Mouse (Mus musculus) brown adipose tissue, adult 24 weeks (tissue): ENCODE data around the gene Phf23. TPM values are rescaled to one million over a fixed set of nuclear protein-coding genes. Genes with fewer than 3 reads are reported as not detected.
A peak's percentile ranks its signal among the peaks of the same experiment; 100 is the strongest.
"Not testable (repeated sequence)": the region's sequence is repeated elsewhere in the genome, so short reads cannot be mapped to it uniquely, and the experiment has no call there.

ENCODE experiments used
- H3K27ac ChIP-seq: fragments of 200-500 bp; replicated peaks from 2 replicates; pipeline ENCODE4 v1.5.1; 2012; ENCODE audit warnings: low read depth, mild to moderate bottlenecking, low read length
- H3K4me1 ChIP-seq: fragments of 200-500 bp; 2 replicates; pipeline ENCODE4 v1.6.1; 2012; ENCODE audit warnings: low read length, mixed read lengths; ENCODE audit not compliant: control insufficient read depth, insufficient read depth, insufficient read length
- H3K4me3 ChIP-seq: fragments of 200-500 bp; 2 replicates; pipeline ENCODE4 v1.5.1; 2012; ENCODE audit warnings: low read depth, mild to moderate bottlenecking, low read length, moderate library complexity; ENCODE audit not compliant: insufficient read depth
- polyA plus RNA-seq: library from polyadenylated mRNA; stranded (reverse); fragments of >200 nt; gene quantifications from 2 replicates; pipeline ENCODE4 v1.2.4, GENCODE M21; 2012; ENCODE audit not compliant: missing spikeins, insufficient read depth, insufficient read length

Phf23 gene
- 24.2 and 26.4 TPM in 2 replicates for polyA plus RNA-seq

DNA sequence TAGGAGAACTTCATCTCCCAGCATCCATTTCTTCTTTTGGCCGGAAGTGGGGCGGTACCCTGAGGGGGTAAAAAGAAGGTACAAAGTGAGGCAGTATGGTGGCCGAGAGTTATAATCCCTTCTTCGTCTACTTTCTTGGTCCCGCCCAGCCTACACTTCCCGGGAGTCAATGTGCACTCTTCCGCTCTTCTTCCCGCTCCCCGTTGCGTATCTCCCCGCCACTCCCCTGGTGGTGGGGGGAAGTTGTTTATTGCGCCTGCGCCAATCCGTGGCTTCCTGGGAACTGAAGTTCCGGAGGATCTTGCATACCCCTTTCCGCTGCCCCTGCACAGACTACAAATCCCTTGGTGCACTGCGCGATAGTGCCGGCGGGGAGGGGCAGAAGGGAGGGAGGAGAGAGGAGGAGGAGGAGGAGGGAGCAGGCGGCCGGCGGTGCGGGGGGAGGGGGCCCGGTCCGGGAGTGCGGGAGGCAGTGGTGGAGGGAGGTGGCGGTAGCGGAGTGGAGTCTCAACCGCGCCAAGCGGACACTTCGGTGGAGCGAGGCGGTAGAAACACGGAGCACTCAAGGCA, at the start of gene Phf23:
TSS of gene Phf23 (plus strand) at position 387 of the 570 bp plus-strand sequence.
- H3K27ac ChIP-seq = peak within 1 kb of the TSS; percentile 90
- H3K4me1 ChIP-seq = peaks cover 5% of the 10 kb centered on the region
- peak within 1 kb of the TSS; percentile 99 for H3K4me3 ChIP-seq

DNA sequence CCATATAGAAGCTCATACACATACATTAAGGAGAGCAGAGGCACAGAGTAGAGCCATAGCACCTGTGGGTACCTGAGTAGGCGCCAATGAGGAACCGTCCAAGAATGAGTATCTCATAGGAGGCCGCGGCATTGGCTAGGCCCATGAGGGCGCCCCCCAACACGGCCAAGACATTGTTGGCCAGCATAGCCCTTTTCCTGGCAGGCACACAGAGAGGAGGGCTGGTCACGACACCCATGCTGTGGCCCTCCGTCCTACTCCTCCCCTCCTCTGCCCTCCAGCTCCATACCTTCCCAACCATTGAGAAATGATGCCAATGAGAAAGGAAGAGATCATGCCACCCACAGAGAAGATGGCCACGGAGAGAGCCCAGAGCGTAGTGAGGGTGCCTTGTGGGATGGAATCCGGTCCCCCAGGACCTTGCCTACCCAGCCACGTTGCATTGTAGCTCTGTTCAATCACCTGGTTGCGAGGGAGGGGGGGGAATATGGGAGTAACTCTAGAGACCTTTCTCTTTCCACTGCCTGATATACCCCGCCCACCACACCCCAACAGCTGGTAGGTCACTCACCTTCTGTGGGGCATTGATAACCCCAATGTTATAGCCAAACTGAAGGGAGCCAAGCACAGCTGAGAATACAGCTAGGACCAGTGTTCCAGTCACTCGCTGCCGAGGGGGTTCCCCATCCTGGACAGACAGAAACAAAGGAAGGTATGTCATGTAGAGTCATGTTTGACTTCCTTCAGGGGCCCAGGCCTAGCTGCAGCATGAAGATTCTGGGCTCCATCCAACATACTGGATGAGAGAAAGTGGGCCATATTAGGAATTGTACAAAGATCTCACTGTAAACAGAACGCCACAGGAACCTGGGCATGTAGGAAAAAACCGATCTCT, 49.3 kb upstream of the Phf23 start:
- Histone ChIP-seq H3K27ac (peak overlapping the region; percentile 92), H3K4me3 (peak overlapping the region; percentile 77)

DNA sequence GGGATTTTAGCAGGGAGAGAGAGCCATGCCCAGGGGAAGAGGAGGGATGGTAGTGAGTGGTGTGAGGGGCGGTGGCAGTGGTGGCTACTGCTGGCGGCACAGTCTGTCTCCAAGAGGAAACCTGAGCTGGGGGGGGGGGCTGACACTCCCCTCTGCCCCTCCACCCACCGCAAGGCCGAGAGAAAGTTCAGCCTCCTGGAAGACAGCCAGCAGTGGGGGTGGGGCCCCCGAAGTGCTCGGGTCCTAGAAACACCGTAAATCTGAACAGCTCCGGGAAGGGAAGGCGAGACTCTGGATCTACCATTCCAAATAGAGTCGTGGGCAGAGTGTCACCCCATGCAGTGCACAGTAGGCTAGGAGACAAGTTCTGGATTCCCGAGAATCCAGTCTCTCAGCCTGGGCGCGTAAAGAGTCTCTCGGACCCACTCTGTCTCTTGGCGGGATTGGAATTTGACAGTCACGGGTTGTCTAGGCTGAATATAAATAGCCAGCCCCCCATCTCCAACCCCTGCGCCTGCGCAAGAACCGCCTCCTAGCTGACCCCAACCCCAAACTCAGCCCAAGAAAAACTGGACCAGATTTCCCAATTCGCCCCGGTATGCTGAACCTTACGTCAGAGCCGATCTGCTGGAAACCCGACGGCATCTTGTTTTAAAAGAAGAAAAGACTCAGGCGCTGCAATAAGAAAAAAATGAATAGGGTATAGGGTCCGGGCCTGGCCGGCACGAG, 48.1 kb upstream of the Phf23 start:
- H3K27ac ChIP-seq = peak overlapping the region; percentile 92
- H3K4me3 ChIP-seq = peak overlapping the region; percentile 77

More for the DNA sequence above, 49.3 kb upstream of the Phf23 start:
- peaks cover 11% of the 10 kb centered on the region; the same call in 1 of the 2 replicates for H3K4me1 ChIP-seq

DNA sequence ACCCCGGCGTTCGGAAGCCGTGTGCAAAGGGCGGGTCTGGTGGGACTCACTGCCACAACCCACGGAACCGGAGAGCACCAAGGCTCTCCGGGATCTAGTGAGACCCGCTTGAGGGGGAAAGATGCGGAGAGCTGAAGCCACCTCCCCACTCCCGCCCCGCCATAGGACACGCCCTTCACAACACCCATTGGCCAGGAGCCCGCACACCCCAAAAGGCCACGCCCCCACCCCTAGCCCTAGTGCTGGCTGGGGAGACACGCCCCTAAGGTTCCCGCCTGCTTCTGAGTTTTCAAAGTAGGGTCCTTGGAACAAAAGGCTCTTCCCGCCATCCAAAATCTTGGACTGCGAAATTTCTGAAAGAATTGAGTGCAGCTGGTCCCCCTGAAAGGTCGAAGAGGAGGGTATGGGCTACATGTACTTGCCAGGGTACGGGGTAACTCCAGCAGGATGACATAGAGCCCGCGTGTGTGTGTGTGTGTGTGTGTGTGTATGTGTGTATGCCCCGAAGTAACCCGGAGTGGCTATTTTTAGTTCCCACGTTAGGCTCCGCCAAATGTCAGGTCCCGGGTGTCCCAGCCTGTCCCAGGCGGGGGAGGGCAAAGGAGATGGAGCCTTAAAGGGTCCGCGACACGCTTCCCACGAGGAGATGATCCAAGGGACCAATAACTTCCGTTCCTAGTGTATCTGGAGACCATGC, 47.4 kb upstream of the Phf23 start, which contains the start of gene Slc2a4:
TSS of gene Slc2a4 (minus strand) at position 123 of the 697 bp plus-strand sequence.
- Histone ChIP-seq H3K27ac (peak within 1 kb of the TSS; percentile 92), H3K4me3 (peak within 1 kb of the TSS; percentile 77), H3K4me1 (peaks cover 11% of the 10 kb centered on the region; the same call in 1 of the 2 replicates)

More for the DNA sequence above, 48.1 kb upstream of the Phf23 start:
- peaks cover 11% of the 10 kb centered on the region; the same call in 1 of the 2 replicates for H3K4me1 ChIP-seq

DNA sequence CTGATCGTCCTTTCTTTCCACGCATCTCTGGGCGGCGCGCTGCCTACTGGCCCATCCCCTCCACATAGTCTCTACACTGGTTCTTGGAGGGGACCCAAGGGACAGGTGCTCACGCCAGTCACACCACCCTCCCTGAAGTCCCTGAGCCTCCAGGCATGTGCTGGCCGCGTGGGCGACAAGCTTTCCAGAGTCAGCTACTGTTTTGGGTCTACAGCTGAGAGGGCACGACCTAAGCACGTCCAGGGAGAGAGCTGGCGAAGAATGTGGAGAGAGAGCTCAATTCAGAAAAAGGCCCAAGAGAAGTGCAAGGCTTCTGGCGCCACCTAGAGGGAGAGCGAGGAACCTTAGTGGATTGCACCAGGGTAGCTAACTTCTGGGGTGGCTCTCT, 46.8 kb upstream of the Phf23 start:
- H3K27ac ChIP-seq = peak overlapping the region; percentile 67
- H3K4me3 ChIP-seq = peak overlapping the region; percentile 77
- H3K4me1 ChIP-seq = peaks cover 11% of the 10 kb centered on the region; the same call in 1 of the 2 replicates

DNA sequence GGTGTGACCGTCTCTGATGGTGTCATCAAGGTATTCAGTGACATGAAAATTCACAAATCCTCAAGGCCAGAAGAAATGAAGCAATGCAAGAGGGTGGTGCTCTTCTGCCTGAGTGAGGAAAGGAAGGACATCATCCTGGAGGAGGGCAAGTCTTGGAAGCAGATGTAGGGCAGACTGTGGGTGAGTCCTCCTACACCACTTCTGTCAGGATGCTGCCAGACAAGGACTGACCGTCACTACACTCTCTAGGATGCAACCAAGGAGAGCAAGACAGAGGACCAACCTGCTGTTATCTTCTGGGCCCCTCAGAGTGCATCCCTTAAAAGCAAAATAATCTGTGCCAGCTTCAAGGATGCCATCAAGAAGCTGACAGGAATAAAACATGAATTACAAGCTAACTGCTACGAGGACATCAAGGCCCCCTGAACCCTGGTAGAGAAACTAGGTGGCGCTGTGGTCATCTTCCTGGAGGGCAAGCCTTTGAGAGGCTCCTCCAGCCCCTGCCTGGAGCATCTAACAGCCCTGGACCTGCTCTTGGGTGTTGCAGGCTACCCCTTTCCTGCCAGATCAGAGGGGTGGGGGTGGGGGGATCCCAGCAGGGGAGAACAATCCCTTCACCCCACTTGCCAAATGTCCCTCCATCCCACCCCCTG, 44.6 kb upstream of the Phf23 start:
- Histone ChIP-seq H3K27ac (no peak overlapping the region), H3K4me3 (no peak overlapping the region), H3K4me1 (no peaks in the 10 kb centered on the region)

DNA sequence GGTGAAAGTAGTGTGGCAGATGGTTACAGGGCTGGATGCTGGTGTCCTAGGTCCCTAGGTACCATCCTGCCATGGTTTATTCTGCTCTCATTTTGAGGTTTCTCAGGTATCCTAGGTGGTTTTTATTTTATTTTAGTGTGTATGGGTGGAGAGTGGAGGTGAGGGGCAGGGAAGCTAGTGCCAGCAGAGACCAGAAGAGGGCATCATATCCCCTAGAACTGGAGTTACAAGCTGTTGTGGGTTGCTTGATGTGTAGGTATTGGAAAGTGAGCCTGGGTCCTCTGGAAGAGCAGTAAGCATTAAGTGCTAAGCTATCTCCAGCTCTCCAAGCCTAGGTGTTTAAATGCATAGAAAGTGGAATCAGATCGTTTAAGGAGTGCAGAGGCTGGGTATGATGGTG, 43.3 kb upstream of the Phf23 start:
- Histone ChIP-seq H3K4me1 (no peaks in the 10 kb centered on the region), H3K4me3 (no peak overlapping the region), H3K27ac (no peak overlapping the region)

DNA sequence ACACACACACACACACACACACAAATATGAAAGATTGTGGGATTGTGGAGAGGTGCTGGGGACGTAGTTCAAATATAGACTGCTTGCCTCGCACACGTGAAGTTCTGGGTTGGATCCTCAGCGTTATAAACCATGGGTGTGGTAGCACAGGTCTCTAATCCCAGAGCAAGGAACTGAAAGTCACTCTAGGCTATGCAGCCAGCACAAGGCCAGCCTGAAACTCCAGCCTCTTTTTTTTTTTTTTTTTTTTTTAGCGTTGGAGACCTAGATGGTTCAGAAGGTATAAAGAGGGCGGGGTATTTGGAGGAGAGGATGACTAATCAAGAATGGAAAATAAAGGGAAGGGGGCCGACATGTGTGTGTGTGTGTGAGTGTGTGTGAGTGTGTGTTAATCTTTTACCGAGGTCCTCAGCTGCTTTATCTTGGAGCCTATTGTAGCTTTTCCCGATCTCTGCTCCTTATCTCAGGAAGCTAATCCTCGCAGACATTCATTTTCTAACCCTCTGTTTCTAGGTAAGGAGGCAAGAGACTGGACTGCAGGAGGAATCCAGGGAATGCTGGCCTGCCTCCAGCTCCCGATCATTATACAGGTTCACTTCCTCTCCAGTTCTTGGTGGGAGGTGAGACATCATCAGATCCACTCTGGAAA, 42.2 kb upstream of the Phf23 start:
- Histone ChIP-seq H3K4me1 (no peaks in the 10 kb centered on the region), H3K27ac (no peak overlapping the region), H3K4me3 (no peak overlapping the region)

DNA sequence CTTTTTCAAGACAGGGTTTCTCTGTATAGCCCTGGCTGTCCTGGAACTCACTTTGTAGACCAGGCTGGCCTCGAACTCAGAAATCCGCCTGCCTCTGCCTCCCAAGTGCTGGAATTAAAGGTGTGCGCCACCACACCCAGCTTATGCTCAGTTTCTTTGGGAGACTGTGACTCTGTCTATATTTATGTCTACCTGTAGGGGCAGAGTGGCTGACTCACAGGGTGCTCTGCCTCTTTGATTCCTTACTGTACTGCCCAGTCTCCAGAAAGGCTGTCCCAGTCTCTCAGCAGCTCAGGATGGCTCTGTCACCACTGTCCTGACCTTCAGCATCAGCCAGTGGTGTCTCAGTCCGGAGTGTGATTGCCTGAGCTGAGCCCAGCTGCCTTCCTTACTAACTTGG, 40.0 kb upstream of the Phf23 start:
- not testable (repeated sequence) for H3K4me3 ChIP-seq, H3K27ac ChIP-seq, H3K4me1 ChIP-seq

DNA sequence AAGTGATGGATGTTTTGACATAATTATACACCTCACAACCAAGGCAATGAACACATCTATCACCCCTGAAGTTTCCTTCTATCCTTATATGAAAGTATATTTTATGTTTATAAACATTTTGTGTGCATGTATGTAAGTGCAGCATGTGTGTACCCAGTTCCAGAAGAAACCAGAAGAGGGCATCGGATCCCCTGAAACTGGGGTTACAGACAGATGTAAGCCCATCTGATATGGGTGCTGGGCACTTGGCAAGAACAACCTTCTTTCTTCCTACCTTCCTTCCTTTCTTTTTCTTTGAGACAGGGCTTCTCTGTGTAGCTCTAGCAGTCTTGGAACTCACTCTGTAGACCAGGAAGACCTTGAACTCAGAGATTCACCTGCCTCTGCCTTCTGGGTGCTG, 39.4 kb upstream of the Phf23 start:
- Histone ChIP-seq H3K27ac (no peak overlapping the region), H3K4me3 (no peak overlapping the region), H3K4me1 (no peaks in the 10 kb centered on the region)

DNA sequence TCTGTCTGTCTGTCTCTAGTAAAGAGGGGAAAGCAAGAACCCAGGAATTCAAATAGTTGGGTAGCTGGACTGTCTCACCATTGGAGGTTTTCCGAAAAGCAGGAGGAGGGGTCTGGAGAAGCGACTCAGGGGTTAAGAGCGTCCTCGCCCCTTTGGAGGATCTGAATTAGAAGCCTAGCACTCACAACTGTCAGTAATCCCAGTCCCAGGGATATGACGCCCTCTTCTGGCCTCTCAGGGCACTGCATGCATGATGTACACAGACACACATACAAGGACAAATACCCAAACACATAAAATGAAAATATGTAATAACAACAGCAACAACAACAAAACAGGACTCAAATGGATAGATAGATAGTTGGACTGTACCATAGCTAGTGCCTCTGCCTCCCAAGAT, 35.0 kb upstream of the Phf23 start:
- Histone ChIP-seq H3K27ac (no peak overlapping the region), H3K4me1 (no peaks in the 10 kb centered on the region), H3K4me3 (no peak overlapping the region)

DNA sequence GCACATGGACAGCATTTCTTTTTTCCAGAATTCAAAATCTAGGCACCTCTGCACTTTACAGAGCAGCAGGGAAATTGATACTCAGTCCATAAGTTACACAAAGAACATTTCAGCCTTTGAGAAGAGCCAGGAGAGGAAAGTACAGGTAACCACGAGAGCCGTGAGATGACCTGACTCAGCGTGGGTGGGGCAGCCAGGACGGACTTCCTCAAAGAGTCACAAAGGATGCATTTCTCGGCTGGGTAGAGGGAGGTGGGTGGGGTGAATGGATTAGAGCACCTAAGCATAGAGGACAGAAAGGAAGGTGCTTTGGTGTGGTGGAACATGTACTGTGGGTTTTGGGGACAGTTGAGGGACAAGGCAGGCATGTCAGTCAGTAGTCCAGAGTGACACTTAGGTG, 33.7 kb upstream of the Phf23 start:
- Histone ChIP-seq H3K27ac (no peak overlapping the region), H3K4me3 (no peak overlapping the region), H3K4me1 (peaks cover 3% of the 10 kb centered on the region; the same call in 1 of the 2 replicates)

DNA sequence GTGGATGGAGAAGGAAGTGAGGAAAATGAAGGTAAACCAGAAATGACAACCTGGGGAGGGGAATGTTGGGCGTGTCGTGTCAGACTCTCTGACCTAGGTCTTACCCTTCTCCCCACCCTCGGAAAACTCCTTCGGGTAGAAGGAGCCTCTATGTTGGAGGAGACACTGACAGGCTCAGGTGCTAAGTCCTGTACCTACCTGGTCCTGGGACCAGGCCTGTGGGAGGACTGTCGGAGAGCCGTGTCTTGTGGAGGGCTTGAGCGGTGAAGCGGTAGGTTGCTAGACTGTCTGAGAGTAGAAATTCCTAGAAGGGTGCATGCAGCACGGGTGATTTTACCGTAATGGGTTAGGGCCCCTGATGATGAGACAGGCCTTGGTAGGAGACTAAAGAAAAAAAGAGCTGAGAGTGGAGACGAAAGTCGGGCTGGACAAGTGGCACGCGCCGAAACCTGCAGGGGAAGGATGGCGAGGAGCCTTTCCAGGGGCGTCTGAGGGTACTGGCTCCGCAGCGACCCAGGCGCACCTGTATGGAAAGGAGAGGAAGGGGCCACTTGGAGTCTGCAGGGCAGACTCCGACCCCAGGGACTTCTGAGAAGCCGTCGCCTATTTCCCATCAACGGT, 30.8 kb upstream of the Phf23 start, which contains the start of gene Cldn7:
TSS of gene Cldn7 (plus strand) at position 130 of the 621 bp plus-strand sequence.
- no peak within 1 kb of the TSS for H3K27ac ChIP-seq
- H3K4me3 ChIP-seq = no peak within 1 kb of the TSS; the same call in none of the 2 replicates
- H3K4me1 ChIP-seq = peaks cover 4% of the 10 kb centered on the region; the same call in 1 of the 2 replicates
